Mouse (Mus musculus) forebrain, embryonic 10.5 days (tissue): ENCODE measurements around the gene Flt3. TPM values are rescaled to one million over a fixed set of nuclear protein-coding genes. Genes with fewer than 3 reads are reported as not detected.

ENCODE experiments used
- DNase-seq: peaks from one replicate; pipeline ENCODE4 v3.0.0-alpha.2; 2017; ENCODE audit warnings: low spot score; ENCODE audit errors: extremely low spot score
- H3K27ac ChIP-seq: fragments of 300-500 bp; sonication (generic); 2 replicates; pipeline ENCODE4 v1.5.1; 2016; ENCODE audit warnings: mild to moderate bottlenecking
- H3K27me3 ChIP-seq: fragments of 300-500 bp; sonication (generic); 2 replicates; pipeline ENCODE4 v1.6.1; 2016; ENCODE audit warnings: mild to moderate bottlenecking; ENCODE audit not compliant: poor library complexity, severe bottlenecking
- H3K36me3 ChIP-seq: fragments of 300-500 bp; sonication (generic); replicated peaks from 2 replicates; pipeline ENCODE4 v1.6.1; 2016; ENCODE audit warnings: mild to moderate bottlenecking, moderate library complexity
- H3K4me1 ChIP-seq: fragments of 300-500 bp; sonication (generic); 2 replicates; pipeline ENCODE4 v1.6.1; 2016
- H3K4me3 ChIP-seq: fragments of 300-500 bp; sonication (generic); 2 replicates; pipeline ENCODE4 v1.5.1; 2016; ENCODE audit warnings: mild to moderate bottlenecking, moderate library complexity
- H3K9me3 ChIP-seq: fragments of 300-500 bp; sonication (generic); 2 replicates; pipeline ENCODE4 v1.6.1; 2016; ENCODE audit warnings: mild to moderate bottlenecking, moderate library complexity
- WGBS: fragments of 180-500 bp; shearing (Covaris S2); methylation state at CpG from one replicate; pipeline ENCODE4 v1.1.7; 2016; 5-methylcytosine and 5-hydroxymethylcytosine counted together
- polyA plus RNA-seq: library from polyadenylated mRNA; unstranded; fragments of >200 nt; fragmentation: Nextera tagmentation; extraction: Ambion mirVana; gene quantifications from 2 replicates; pipeline ENCODE4 v1.2.1, GENCODE M21; 2016

Flt3 gene
- polyA plus RNA-seq, 1 experiment from 2014 or later: not detected

DNA sequence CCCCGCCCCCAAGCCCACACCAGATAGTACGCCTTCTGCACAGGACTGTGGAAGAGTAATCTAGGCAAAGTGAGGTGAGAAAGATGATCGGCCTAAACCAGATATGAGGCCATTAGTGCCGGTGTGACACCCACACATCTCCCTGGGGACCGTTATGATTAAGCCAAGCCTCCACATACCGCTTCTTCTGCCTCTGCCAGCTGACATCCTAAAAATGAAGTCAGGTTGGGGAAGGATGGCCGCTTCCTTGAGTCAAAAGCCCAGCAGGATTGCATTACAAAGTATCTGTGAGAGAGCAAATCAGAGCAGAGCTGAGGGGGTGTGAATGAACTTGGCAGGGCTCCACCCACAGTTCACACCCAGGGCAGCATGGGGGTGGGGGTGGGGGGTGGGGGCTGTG lies 67.6 kb downstream of the Flt3 start:
- Histone ChIP-seq H3K4me1 (peaks cover 7% of the 10 kb centered on the region), H3K9me3 (no peaks in the 10 kb centered on the region), H3K36me3 (no peaks in the 10 kb centered on the region), H3K27me3 (no peaks in the 10 kb centered on the region), H3K4me3 (no peak overlapping the region), H3K27ac (no peak overlapping the region)
- DNase-seq: no peak
- 58% methylated on average over 7 of the region's 7 CpGs for WGBS

DNA sequence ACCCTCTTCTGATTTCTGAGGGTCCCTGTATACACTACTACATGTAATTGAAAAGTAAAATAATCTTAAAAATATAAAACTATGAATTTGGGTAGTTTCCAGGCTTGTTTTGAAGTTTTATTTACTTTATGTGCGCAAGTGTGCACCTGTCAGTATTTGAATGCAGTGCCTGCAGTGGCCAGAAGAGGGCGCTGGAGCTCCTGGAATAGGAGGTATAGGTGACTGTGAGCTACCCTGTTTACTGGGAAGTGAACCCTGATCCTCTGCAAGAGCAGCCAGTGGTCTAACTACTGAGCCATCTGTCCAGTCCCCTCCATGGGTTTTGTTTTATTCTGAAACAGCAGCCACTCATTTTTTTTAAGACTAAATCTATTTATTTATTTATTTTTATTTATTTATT lies 68.7 kb downstream of the Flt3 start:
- Histone ChIP-seq H3K36me3 (no peaks in the 10 kb centered on the region), H3K4me3 (no peak overlapping the region), H3K4me1 (peaks cover 7% of the 10 kb centered on the region), H3K9me3 (no peaks in the 10 kb centered on the region), H3K27ac (no peak overlapping the region), H3K27me3 (no peaks in the 10 kb centered on the region)
- DNase-seq: no peak
- whole genome bisulfite sequencing: 39% methylated on average over 2 of the region's 2 CpGs

DNA sequence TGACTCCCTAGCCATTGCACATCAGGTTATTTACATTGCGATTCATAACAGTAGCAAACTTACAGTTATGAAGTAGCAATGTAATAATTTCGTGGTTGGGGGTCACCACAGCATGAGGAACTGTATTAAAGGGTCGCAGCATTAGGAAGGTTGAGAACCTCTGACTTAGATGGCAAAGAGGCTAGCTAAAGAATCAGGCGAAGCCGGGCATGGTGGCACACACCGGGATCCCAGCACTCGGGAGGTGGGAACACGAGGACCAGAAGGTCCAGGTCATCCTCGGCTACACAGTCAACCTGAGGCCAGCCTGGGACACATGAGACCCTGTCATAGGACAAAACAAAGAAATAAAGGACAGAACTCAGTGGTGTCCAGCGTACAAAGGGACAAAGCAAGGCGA lies 70.3 kb downstream of the Flt3 start:
- Histone ChIP-seq H3K27me3 (no peaks in the 10 kb centered on the region), H3K9me3 (no peaks in the 10 kb centered on the region), H3K4me1 (peaks cover 7% of the 10 kb centered on the region), H3K36me3 (no peaks in the 10 kb centered on the region), H3K27ac (no peak overlapping the region), H3K4me3 (no peak overlapping the region)
- no peak for DNase-seq
- WGBS: 85% methylated on average over 11 of the region's 11 CpGs

DNA sequence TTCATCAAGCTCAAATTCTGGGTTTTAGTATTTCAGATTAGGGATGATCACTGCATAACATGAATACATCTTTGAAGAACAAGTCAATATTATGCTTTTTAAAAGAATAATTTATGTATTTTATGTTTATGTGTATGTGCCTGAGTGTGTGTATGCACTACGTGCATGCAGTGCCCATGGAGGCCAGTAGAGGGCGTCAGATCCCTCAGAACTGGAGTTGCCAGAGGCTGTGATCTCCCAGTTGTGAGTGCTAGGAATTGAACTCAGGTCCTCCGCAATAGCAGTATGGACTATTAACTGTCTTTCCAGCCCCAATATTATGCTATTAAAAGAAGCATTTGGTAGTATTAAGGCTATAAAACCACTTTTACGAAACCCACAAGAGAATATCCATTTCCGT lies 72.7 kb downstream of the Flt3 start:
- 91% methylated on average over 5 of the region's 5 CpGs for WGBS
- no peaks in the 10 kb centered on the region for H3K9me3 ChIP-seq
- DNase-seq: no peak

DNA sequence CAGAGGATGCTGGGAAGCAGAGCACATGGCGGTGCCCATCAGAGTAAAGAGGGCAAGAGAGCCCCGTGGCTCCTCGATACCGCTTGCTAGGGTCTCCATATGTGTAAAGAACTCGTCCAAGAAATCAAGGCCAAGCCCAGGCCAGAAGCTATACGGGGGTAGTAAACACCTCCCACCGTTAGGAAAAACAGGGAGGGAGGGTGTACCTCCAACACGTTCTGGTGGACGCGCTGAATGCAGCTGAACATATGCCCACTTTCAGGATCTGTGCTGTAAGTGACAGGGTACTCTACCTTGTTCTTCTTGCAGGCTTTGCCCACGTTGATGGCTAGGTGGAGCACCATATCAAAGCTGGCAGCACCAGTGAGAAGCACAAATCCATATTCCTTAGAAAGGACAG lies 74.4 kb downstream of the Flt3 start:
- 75% methylated on average over 11 of the region's 11 CpGs for WGBS
- H3K27ac ChIP-seq: no peak overlapping the region
- H3K9me3 ChIP-seq: no peaks in the 10 kb centered on the region
- H3K36me3 ChIP-seq: no peaks in the 10 kb centered on the region
- no peak overlapping the region for H3K4me3 ChIP-seq
- no peaks in the 10 kb centered on the region for H3K4me1 ChIP-seq
- no peak for DNase-seq
- H3K27me3 ChIP-seq: peaks cover 25% of the 10 kb centered on the region

More for the DNA sequence above, 72.7 kb downstream of the Flt3 start:
- H3K4me3 ChIP-seq: no peak overlapping the region
- no peaks in the 10 kb centered on the region for H3K36me3 ChIP-seq
- H3K4me1 ChIP-seq: peaks cover 2% of the 10 kb centered on the region; the same call in 1 of the 2 replicates
- H3K27ac ChIP-seq: no peak overlapping the region
- H3K27me3 ChIP-seq: peaks cover 8% of the 10 kb centered on the region

DNA sequence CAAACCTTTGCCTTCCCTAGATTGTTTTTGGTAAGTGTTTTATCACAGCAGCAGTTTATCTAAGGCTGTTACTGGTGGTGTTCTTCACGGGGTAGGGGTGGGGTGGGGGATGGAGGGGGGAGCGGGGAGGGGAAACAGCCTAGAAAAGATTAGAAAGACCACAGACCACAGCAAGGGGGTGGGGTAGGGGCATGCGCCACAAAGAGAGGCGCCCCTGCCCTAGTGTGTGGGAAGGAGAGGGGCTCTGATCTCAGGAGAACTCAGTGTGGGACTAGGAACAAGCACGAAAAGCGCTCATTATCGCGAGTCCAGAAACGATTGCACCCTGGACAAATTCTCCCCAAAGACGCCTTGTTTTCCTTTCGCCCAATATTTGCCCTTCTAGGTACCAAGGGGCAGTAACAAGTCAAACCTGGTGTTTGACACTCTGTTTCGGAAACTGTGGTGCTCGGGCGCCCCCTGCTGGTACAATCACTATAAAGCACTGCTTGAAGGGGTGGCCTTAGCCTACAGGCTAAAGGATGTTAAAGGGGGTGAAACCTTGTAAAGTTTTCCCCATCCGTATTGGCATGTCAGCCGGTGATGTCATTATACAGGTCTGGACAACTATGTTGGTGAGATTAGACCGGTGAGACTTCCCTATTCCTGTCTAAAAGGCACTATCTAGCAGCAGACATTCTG lies 76.9 kb downstream of the Flt3 start:
- 21% methylated on average over 17 of the region's 17 CpGs for WGBS
- Histone ChIP-seq H3K36me3 (no peaks in the 10 kb centered on the region), H3K9me3 (no peaks in the 10 kb centered on the region), H3K4me3 (no peak overlapping the region), H3K4me1 (no peaks in the 10 kb centered on the region), H3K27ac (no peak overlapping the region), H3K27me3 (peaks cover 51% of the 10 kb centered on the region)
- peak; percentile 76 for DNase-seq

DNA sequence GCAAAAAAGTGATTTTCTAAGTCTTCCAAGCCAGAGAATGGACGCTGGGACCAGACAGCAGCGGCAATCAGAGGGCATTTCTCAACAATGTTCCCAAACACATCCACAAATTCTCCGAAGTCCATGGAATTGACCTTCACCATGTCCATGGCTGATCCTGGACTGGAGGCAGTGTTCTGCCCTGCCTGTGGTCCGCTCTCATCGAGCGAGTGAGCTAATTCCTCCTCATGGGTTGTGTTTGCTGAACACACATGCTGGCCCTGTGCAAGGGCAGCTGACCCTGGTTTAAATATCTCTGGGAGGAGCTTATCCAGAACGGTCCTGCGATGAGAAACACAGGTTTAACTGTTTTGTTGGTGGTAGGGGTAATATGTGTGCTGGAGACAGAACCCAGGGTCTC lies 78.1 kb downstream of the Flt3 start, which contains the start of gene Urad:
TSS of gene Urad (minus strand) at position 258 of the 400 bp plus-strand sequence.
- Histone ChIP-seq H3K36me3 (no peaks in the 10 kb centered on the region), H3K4me3 (no peak within 1 kb of the TSS), H3K27ac (no peak within 1 kb of the TSS), H3K9me3 (no peaks in the 10 kb centered on the region), H3K27me3 (peaks cover 63% of the 10 kb centered on the region), H3K4me1 (no peaks in the 10 kb centered on the region)
- 79% methylated on average over 8 of the region's 8 CpGs for WGBS
- no peak for DNase-seq

DNA sequence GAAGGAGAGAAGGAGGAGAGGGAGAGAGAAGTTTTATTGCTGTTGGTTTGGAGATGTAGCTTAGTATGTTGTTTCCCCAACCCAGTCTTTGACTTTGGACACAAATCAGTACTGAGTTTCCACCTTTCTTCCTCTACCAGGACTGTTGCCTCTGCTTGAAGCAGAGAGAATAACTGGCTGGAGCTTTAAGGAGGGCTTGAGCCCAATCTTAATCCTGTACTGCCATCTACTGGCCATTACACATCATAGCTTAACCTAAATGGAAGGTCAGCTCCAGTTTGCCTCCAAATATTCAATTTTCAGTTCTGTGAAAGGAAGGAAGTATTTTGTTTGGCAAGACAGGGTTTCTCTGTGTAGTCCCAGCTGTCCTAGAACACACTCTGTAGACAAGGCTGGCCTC lies 80.6 kb downstream of the Flt3 start:
- peaks cover 10% of the 10 kb centered on the region for H3K4me1 ChIP-seq
- no peaks in the 10 kb centered on the region for H3K36me3 ChIP-seq
- H3K9me3 ChIP-seq: no peaks in the 10 kb centered on the region
- DNase-seq: no peak
- no peak overlapping the region for H3K4me3 ChIP-seq
- no peak overlapping the region for H3K27ac ChIP-seq
- H3K27me3 ChIP-seq: peaks cover 88% of the 10 kb centered on the region

DNA sequence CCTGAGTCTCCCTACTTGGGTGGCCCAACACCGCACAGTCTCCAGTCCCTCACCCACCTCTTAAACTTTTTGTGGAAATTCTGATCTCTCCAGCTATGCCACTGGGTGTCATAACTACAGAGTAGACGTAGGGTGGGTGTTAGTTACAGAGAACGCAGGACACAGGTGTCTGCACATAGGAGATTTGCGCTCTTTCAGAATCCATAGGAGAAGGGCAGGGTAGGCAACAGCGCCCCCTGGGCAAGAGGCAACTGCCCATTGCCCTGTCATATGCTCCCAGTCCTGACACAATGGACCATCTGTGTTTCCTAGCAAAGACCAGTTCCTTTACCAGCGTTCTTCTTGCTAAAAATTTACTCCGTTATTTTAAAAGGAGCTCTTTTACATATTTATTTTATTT lies 82.3 kb downstream of the Flt3 start:
- Histone ChIP-seq H3K9me3 (no peaks in the 10 kb centered on the region), H3K4me1 (peaks cover 12% of the 10 kb centered on the region), H3K27ac (no peak overlapping the region), H3K4me3 (no peak overlapping the region), H3K27me3 (peaks cover 100% of the 10 kb centered on the region), H3K36me3 (no peaks in the 10 kb centered on the region)
- DNase-seq: no peak
- 19% methylated on average over 7 of the region's 7 CpGs for WGBS

DNA sequence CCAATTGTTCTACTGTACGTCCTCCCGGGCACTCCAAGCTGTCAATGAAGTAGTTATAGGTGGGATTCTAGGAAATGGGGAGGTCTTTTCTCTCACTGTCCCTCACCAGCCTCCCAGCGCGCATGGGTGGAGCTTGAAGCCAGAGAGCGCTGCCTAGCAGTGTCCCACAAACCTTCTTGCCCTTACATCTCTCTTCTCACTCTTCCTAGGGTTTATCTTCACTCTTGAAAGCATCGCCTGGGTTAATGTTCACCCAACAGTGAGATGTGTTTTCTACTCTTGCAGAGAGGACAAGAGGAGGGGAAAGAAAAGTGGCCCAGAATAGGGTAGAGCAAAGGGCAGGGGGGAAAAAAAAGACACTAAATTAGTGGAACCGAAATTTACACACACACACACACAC lies 83.0 kb downstream of the Flt3 start:
- Histone ChIP-seq H3K9me3 (no peaks in the 10 kb centered on the region), H3K27me3 (peaks cover 100% of the 10 kb centered on the region), H3K4me1 (peaks cover 12% of the 10 kb centered on the region), H3K27ac (no peak overlapping the region), H3K36me3 (no peaks in the 10 kb centered on the region), H3K4me3 (no peak overlapping the region)
- WGBS: 3% methylated on average over 7 of the region's 7 CpGs
- DNase-seq: no peak

DNA sequence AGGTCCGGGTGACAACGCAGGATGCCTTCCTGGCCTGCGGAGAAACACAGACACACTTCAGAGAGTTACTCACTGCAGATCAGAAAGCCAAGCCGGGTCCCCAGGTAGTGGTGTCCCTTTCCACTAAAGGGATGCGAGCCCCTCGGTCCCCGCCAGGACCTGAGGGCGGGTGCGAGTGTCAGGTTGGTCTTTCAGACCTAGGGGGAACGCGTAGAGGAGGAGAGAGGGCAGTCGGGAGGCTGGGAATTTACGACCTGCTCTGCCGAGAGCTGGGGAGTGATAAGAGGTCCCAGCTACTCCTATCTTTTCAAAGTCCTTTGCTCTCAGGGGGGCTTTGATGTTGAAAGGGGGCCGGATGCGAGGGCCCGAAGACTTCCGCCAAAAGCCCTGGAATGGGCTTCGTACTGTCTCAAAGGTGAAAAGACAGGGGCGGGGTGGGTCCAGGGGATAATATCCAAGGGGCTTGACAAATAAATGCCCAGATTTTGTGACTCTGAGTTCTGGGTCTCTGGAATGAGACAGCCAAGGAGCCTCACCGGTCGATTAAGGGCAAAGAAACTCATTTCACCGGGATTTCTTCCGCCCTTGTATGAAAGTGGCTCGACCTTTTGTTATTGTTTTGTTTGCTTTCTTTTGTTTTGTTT lies 84.7 kb downstream of the Flt3 start:
- Histone ChIP-seq H3K27me3 (peaks cover 100% of the 10 kb centered on the region), H3K36me3 (no peaks in the 10 kb centered on the region), H3K4me1 (peaks cover 12% of the 10 kb centered on the region), H3K9me3 (no peaks in the 10 kb centered on the region), H3K4me3 (no peak overlapping the region), H3K27ac (no peak overlapping the region)
- DNase-seq: no peak
- WGBS: under 1% methylated on average over 25 of the region's 25 CpGs

DNA sequence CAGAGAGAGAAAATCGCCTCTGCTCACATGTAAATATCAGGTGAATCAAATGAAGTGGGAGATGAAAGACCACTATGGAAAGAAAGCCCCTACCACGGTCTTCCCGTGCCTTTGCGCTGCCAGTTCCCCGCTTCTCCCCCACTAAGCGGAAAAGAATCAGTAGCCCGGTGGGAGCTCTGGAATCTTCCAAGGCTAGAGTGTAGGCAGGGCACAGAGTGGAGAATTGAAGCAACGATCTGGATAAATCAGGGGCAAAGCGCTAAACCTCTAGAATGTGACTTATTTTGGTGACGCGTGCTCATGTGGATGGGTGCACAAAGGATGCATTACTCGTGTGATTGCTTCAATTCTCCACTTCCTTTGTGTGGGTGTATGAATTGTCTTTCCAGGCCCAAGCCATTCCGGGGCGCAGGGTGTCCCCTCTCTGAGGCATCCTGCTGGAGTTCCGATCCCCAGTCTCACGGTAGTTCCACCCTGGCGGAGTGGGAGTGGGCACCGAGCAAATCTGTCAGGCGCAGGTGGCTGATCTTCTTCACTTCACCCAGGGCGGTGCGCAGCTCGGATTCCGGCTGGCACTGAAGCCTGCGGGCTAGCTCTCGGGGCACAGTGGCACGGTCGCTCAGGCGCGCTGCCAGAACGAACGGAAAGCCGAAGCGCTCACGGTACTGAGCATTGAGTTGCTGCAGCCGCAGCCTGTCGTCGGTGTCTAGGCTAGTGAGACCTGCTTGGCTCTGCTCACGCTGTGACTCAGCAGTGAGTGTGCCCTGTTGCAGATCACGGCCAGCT lies 85.5 kb downstream of the Flt3 start:
- H3K27me3 ChIP-seq: peaks cover 100% of the 10 kb centered on the region
- peaks cover 12% of the 10 kb centered on the region for H3K4me1 ChIP-seq
- DNase-seq: no peak
- no peaks in the 10 kb centered on the region for H3K36me3 ChIP-seq
- H3K27ac ChIP-seq: no peak overlapping the region
- no peaks in the 10 kb centered on the region for H3K9me3 ChIP-seq
- H3K4me3 ChIP-seq: no peak overlapping the region
- WGBS: under 1% methylated on average over 39 of the region's 39 CpGs
